Mouse (Mus musculus): ENCODE data around the gene Osbpl6. TPM values are rescaled to one million over a fixed set of nuclear protein-coding genes. Genes with fewer than 3 reads are reported as not detected.

Gene Osbpl6
- polyA plus RNA-seq, 1 experiment from 2014 or later, result 49.4 TPM

DNA sequence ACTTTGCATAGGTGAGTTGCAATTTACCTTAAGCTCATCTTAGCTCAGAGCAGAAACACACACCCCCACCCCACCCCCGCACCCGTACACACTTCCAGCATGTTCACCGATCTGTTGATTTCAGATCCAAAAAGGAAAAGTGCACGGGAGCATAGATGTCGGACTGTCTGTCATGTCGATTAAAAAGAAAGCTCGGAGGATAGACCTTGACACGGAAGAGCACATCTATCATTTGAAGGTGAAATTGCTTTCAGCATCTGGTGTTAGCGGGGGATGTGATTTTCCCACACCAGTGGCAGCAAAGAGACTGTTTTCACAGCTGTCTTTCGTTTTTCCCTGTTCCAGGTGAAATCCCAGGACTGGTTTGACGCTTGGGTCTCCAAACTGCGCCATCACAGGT is 143.0 kb downstream of the Osbpl6 start:
- H3K9ac ChIP-seq (replicated peaks; ENCODE audit: low read depth, low read length), result no peak overlapping the region
- 81% methylated on average over 12 of the region's 12 CpGs for WGBS
- no peak for ATAC-seq (ENCODE audit: low read depth)
- H3K9me3 ChIP-seq (ENCODE audit: control insufficient read depth, low read length), result no peaks in the 10 kb centered on the region
- no peak overlapping the region for H3K4me2 ChIP-seq (ENCODE audit: low read depth, low read length)
- no peaks in the 10 kb centered on the region for H3K27me3 ChIP-seq (ENCODE audit: control insufficient read depth, insufficient read depth, low read length)
- H3K4me3 ChIP-seq (ENCODE audit: low read depth, low read length), result no peak overlapping the region
- H3K27ac ChIP-seq (ENCODE audit: low read depth, low read length), result no peak overlapping the region
- no peaks in the 10 kb centered on the region for H3K36me3 ChIP-seq (ENCODE audit: control insufficient read depth, insufficient read depth, low read length)
- no peaks in the 10 kb centered on the region for H3K4me1 ChIP-seq (ENCODE audit: control insufficient read depth, insufficient read depth, low read length)

DNA sequence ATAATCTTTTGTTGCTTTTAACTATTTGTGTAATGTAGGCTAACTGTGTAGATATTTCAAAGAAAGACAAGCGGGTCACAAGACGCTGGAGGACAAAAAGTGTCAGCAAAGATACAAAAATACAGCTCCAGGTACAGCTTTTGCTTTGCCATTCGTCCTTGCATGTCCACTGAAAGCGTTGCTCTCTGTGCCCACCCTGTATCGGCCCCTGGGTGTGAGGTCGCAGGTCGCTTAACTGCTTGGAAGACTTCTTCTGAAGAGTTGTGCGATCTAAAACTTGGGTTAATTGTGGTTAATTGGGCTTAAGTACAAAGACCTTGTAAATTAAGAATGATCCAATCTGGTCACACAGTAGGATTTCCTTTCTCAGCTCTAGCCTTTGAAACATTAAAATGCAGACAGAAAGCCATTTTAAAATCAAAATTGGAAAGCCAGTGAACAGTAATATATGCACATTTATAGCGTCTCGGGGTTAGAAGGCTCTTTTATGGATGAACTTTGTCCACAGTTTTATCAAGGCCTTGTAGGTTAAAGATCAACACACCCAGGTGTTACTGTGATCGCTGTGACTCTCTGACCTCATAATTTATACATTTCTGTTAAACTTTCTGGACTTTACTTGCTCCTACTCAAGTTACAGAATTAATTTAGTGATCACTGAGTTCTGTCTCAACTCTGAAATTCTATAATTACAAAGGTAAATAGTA is 149.7 kb downstream of the Osbpl6 start:
- WGBS, result 82% methylated on average over 11 of the region's 11 CpGs
- H3K9me3 ChIP-seq (ENCODE audit: control insufficient read depth, low read length), result no peaks in the 10 kb centered on the region
- H3K36me3 ChIP-seq (ENCODE audit: control insufficient read depth, insufficient read depth, low read length), result no peaks in the 10 kb centered on the region
- H3K4me2 ChIP-seq (ENCODE audit: low read depth, low read length), result no peak overlapping the region
- no peak for ATAC-seq (ENCODE audit: low read depth)
- H3K27ac ChIP-seq (ENCODE audit: low read depth, low read length), result no peak overlapping the region
- H3K4me1 ChIP-seq (ENCODE audit: control insufficient read depth, insufficient read depth, low read length), result no peaks in the 10 kb centered on the region
- no peak overlapping the region for H3K4me3 ChIP-seq (ENCODE audit: low read depth, low read length)
- no peaks in the 10 kb centered on the region for H3K27me3 ChIP-seq (ENCODE audit: control insufficient read depth, insufficient read depth, low read length)
- no peak overlapping the region for H3K9ac ChIP-seq (replicated peaks; ENCODE audit: low read depth, low read length)

GRCm38 (mm10) chr2:76560146-76560545 is 153.8 kb downstream of the Osbpl6 start:
- H3K36me3 ChIP-seq (ENCODE audit: control insufficient read depth, insufficient read depth, low read length), result no peaks in the 10 kb centered on the region; the same call in 1 of the 2 replicates
- H3K9ac ChIP-seq (replicated peaks; ENCODE audit: low read depth, low read length), result no peak overlapping the region
- ATAC-seq (ENCODE audit: low read depth), result no peak
- no peak overlapping the region for H3K4me2 ChIP-seq (ENCODE audit: low read depth, low read length)
- no peaks in the 10 kb centered on the region for H3K27me3 ChIP-seq (ENCODE audit: control insufficient read depth, insufficient read depth, low read length)
- no peak overlapping the region for H3K4me3 ChIP-seq (ENCODE audit: low read depth, low read length)
- H3K9me3 ChIP-seq (ENCODE audit: control insufficient read depth, low read length), result no peaks in the 10 kb centered on the region
- no peaks in the 10 kb centered on the region for H3K4me1 ChIP-seq (ENCODE audit: control insufficient read depth, insufficient read depth, low read length)
- H3K27ac ChIP-seq (ENCODE audit: low read depth, low read length), result no peak overlapping the region
- 92% methylated on average over 10 of the region's 10 CpGs for WGBS

DNA sequence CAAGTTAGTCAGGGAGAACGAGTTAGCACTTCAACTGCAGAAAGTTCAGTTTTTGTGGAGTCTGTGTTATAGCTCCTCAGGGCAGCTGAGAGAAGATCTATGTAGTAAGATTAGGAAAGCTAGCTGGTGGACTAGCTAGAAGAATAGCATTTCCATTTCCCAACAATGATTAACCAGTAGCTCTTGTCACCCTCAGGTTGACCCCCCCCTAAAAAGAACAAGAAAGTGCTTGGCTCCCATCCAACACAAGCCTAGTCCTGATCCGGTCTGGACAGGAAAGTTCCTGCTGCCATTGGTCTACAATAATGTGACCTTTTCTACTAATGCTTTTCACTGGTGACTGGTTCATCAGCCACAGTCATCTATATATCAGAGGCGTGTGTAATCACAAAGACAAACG is 157.6 kb downstream of the Osbpl6 start:
- 75% methylated on average over 4 of the region's 4 CpGs for WGBS
- no peak overlapping the region for H3K9ac ChIP-seq (replicated peaks; ENCODE audit: low read depth, low read length)
- no peak overlapping the region for H3K4me2 ChIP-seq (ENCODE audit: low read depth, low read length)
- H3K4me3 ChIP-seq (ENCODE audit: low read depth, low read length), result no peak overlapping the region
- no peak overlapping the region for H3K27ac ChIP-seq (ENCODE audit: low read depth, low read length)
- H3K4me1 ChIP-seq (ENCODE audit: control insufficient read depth, insufficient read depth, low read length), result no peaks in the 10 kb centered on the region
- no peak for ATAC-seq (ENCODE audit: low read depth)
- H3K36me3 ChIP-seq (ENCODE audit: control insufficient read depth, insufficient read depth, low read length), result peaks cover 5% of the 10 kb centered on the region; the same call in 1 of the 2 replicates
- H3K9me3 ChIP-seq (ENCODE audit: control insufficient read depth, low read length), result no peaks in the 10 kb centered on the region
- no peaks in the 10 kb centered on the region for H3K27me3 ChIP-seq (ENCODE audit: control insufficient read depth, insufficient read depth, low read length)

DNA sequence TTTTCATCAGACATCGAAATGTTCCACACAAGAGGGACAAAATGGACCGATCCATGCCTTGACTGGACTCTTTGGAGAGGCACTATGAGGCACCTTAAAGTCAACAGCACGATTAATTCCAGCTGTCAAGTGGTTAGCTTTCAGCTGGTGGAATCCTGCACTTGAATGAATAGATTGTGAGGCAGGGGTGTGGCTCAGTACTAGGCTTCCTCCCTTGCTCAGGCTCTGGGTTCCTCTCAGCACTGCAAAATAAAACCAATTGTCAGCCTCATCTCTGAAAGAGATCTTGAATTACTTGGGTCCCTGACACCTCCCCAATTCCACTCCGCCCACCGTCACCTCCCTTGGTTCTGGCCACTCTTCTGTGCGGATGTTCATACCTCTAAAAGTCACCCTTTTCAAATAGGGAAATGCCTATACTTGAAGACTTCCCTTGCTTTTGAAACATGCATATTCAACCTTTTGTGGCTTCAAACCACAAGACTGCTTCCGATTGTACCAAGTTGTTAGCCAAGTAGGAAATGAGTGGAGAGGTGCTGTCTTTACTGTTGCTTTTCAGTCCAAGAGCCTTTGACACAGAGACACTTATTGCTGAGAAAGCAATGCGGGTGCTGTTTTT is 160.7 kb downstream of the Osbpl6 start:
- Histone ChIP-seq H3K4me1 (ENCODE audit: control insufficient read depth, insufficient read depth, low read length) (no peaks in the 10 kb centered on the region), H3K4me3 (ENCODE audit: low read depth, low read length) (no peak overlapping the region), H3K9ac (replicated peaks; ENCODE audit: low read depth, low read length) (no peak overlapping the region), H3K27ac (ENCODE audit: low read depth, low read length) (no peak overlapping the region), H3K9me3 (ENCODE audit: control insufficient read depth, low read length) (no peaks in the 10 kb centered on the region), H3K4me2 (ENCODE audit: low read depth, low read length) (no peak overlapping the region), H3K36me3 (ENCODE audit: control insufficient read depth, insufficient read depth, low read length) (peaks cover 5% of the 10 kb centered on the region; the same call in 1 of the 2 replicates), H3K27me3 (ENCODE audit: control insufficient read depth, insufficient read depth, low read length) (no peaks in the 10 kb centered on the region)
- 88% methylated on average over 8 of the region's 8 CpGs for WGBS
- no peak for ATAC-seq (ENCODE audit: low read depth)

DNA sequence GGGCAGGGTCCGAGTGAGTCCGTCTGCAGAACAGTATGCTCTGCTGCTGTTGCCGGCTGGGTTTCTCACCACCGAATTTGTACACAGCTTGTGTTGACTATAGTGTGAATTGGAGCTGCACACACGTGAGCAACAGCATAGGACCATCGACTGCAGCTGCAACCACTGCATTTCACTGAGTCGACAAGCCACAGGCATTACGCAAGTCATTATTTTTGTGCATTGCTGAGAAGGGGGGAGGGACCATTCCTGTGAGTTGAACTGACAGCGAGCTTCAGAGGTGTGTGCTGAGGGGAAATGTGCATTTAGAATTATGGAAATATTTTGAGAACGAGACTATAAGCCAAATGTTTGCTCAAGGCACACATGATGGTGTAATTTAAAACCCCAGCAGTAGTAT is 165.2 kb downstream of the Osbpl6 start:
- 76% methylated on average over 10 of the region's 10 CpGs for WGBS
- no peaks in the 10 kb centered on the region for H3K9me3 ChIP-seq (ENCODE audit: control insufficient read depth, low read length)
- no peak overlapping the region for H3K4me2 ChIP-seq (ENCODE audit: low read depth, low read length)
- no peaks in the 10 kb centered on the region for H3K27me3 ChIP-seq (ENCODE audit: control insufficient read depth, insufficient read depth, low read length)
- H3K9ac ChIP-seq (replicated peaks; ENCODE audit: low read depth, low read length), result no peak overlapping the region
- no peaks in the 10 kb centered on the region for H3K4me1 ChIP-seq (ENCODE audit: control insufficient read depth, insufficient read depth, low read length)
- no peak overlapping the region for H3K27ac ChIP-seq (ENCODE audit: low read depth, low read length)
- H3K4me3 ChIP-seq (ENCODE audit: low read depth, low read length), result no peak overlapping the region
- ATAC-seq (ENCODE audit: low read depth), result no peak
- H3K36me3 ChIP-seq (ENCODE audit: control insufficient read depth, insufficient read depth, low read length), result no peaks in the 10 kb centered on the region

DNA sequence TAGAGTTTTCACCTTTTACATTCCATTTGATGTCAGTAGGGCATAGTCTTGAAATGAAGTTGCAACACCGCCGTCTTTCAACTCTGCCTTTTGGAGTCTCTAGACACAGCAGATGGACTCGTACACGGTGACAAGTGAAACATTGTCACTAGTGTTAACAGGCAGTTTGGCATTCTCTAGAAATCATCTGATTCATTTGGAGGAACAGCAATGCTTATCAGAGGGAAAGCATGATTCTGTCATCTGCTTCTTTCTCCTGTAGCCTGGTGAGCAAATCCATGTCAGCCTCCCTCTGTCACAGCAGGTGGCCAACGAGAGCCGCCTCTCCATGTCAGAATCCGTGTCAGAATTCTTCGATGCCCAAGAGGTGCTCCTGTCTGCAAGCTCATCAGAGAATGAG is 172.6 kb downstream of the Osbpl6 start:
- no peak for ATAC-seq (ENCODE audit: low read depth)
- H3K27ac ChIP-seq (ENCODE audit: low read depth, low read length), result no peak overlapping the region
- H3K4me3 ChIP-seq (ENCODE audit: low read depth, low read length), result no peak overlapping the region
- H3K27me3 ChIP-seq (ENCODE audit: control insufficient read depth, insufficient read depth, low read length), result no peaks in the 10 kb centered on the region
- H3K36me3 ChIP-seq (ENCODE audit: control insufficient read depth, insufficient read depth, low read length), result no peaks in the 10 kb centered on the region
- no peaks in the 10 kb centered on the region for H3K9me3 ChIP-seq (ENCODE audit: control insufficient read depth, low read length)
- 88% methylated on average over 8 of the region's 8 CpGs for WGBS
- no peaks in the 10 kb centered on the region for H3K4me1 ChIP-seq (ENCODE audit: control insufficient read depth, insufficient read depth, low read length)
- no peak overlapping the region for H3K9ac ChIP-seq (replicated peaks; ENCODE audit: low read depth, low read length)
- no peak overlapping the region for H3K4me2 ChIP-seq (ENCODE audit: low read depth, low read length)

DNA sequence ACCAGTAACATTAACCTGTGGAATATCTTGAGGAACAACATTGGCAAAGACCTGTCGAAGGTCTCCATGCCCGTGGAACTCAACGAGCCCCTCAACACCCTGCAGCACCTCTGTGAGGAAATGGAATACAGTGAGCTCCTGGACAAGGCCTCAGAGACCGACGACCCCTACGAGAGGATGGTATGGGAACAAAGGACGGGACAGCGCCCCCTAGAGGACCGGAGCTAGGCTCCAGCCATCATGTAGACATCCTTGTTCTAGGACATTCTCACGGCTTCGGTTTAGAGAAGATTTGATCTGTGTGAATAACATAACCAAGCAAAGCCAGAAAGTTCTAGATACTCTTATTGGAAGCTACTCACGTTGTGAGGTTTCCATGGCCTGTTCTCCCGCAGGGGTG is 178.8 kb downstream of the Osbpl6 start:
- Histone ChIP-seq H3K27ac (ENCODE audit: low read depth, low read length) (no peak overlapping the region), H3K9ac (replicated peaks; ENCODE audit: low read depth, low read length) (no peak overlapping the region)

GRCm38 (mm10) chr2:76586906-76587305 is 180.6 kb downstream of the Osbpl6 start:
- H3K4me2 ChIP-seq (ENCODE audit: low read depth, low read length), result no peak overlapping the region
- no peak overlapping the region for H3K4me3 ChIP-seq (ENCODE audit: low read depth, low read length)
- no peak overlapping the region for H3K27ac ChIP-seq (ENCODE audit: low read depth, low read length)
- H3K4me1 ChIP-seq (ENCODE audit: control insufficient read depth, insufficient read depth, low read length), result no peaks in the 10 kb centered on the region
- H3K9me3 ChIP-seq (ENCODE audit: control insufficient read depth, low read length), result no peaks in the 10 kb centered on the region
- ATAC-seq (ENCODE audit: low read depth), result no peak
- 80% methylated on average over 10 of the region's 10 CpGs for WGBS
- H3K9ac ChIP-seq (replicated peaks; ENCODE audit: low read depth, low read length), result no peak overlapping the region
- H3K27me3 ChIP-seq (ENCODE audit: control insufficient read depth, insufficient read depth, low read length), result no peaks in the 10 kb centered on the region
- peaks cover 6% of the 10 kb centered on the region for H3K36me3 ChIP-seq (ENCODE audit: control insufficient read depth, insufficient read depth, low read length)

More for the DNA sequence above, 178.8 kb downstream of the Osbpl6 start:
- Histone ChIP-seq H3K27me3 (ENCODE audit: control insufficient read depth, insufficient read depth, low read length) (no peaks in the 10 kb centered on the region), H3K4me2 (ENCODE audit: low read depth, low read length) (no peak overlapping the region), H3K4me3 (ENCODE audit: low read depth, low read length) (no peak overlapping the region), H3K4me1 (ENCODE audit: control insufficient read depth, insufficient read depth, low read length) (no peaks in the 10 kb centered on the region), H3K9me3 (ENCODE audit: control insufficient read depth, low read length) (no peaks in the 10 kb centered on the region), H3K36me3 (ENCODE audit: control insufficient read depth, insufficient read depth, low read length) (peaks cover 6% of the 10 kb centered on the region)
- ATAC-seq (ENCODE audit: low read depth), result no peak
- 94% methylated on average over 13 of the region's 13 CpGs for WGBS

Measured in neural tube, embryonic 14.5 days (tissue).